Mouse (Mus musculus) liver, embryonic 14.5 days (tissue): Measurements from ENCODE around the gene Lrrc8a.

Experiments used
- CTCF ChIP-seq: IDR thresholded peaks from 2 replicates; pipeline ENCODE4 v1.5.1; 2016; ENCODE audit warnings: antibody characterized with exemption, low read depth, control low read depth
- EP300 ChIP-seq: IDR thresholded peaks from 2 replicates; pipeline ENCODE4 v1.6.1; 2016; ENCODE audit warnings: antibody characterized with exemption, low read depth

- no peak for TF ChIP-seq CTCF
- no peak for TF ChIP-seq EP300
These were observed 45.7 kb downstream of the Lrrc8a start for GRCm38 (mm10) chr2:30283193-30283592.
